Mouse (Mus musculus): ENCODE measurements at regions not wholly inside any gene's neighbourhood (a gene's known extent, or its start where the extent isn't known, plus 50 kb on each side); places are given as distances from the start of the nearest gene placed in this dataset.
A peak's percentile ranks its signal among the peaks of the same experiment; 100 is the strongest.

- H3K9me3 ChIP-seq (ENCODE audit: low read length), result no peaks in the 10 kb centered on the region
- H3K27me3 ChIP-seq (ENCODE audit: insufficient read depth, low read length), result no peaks in the 10 kb centered on the region
- DNase-seq (ENCODE audit: low spot score), result no peak
- no peak overlapping the region for H3K27ac ChIP-seq
- H3K4me1 ChIP-seq (ENCODE audit: insufficient read depth, low read length), result no peaks in the 10 kb centered on the region
- H3K9ac ChIP-seq (replicated peaks; ENCODE audit: low read length), result no peak overlapping the region
- TF ChIP-seq CTCF (IDR thresholded peaks at IDR 0.05; ENCODE audit: low read depth), result no peak
- no peak overlapping the region for H3K4me3 ChIP-seq (ENCODE audit: low read length)
- no peaks in the 10 kb centered on the region for H3K36me3 ChIP-seq (ENCODE audit: insufficient read depth, low read length)
- no peak overlapping the region for H3K4me2 ChIP-seq (ENCODE audit: low read depth, low read length)
- no peak for ATAC-seq
These were observed 442.0 kb downstream of the Nr2f2 start for GRCm38 (mm10) chr7:69924551-69924950.

GRCm38 (mm10) chr7:69911760-69912159, 454.8 kb downstream of the Nr2f2 start:
- no peak overlapping the region for H3K4me3 ChIP-seq (ENCODE audit: low read length)
- 83% methylated on average over 4 of the region's 4 CpGs for WGBS
- TF ChIP-seq CTCF (IDR thresholded peaks at IDR 0.05; ENCODE audit: low read depth), result no peak
- no peak overlapping the region for H3K27ac ChIP-seq
- no peak for DNase-seq (ENCODE audit: low spot score)
- H3K36me3 ChIP-seq (ENCODE audit: insufficient read depth, low read length), result no peaks in the 10 kb centered on the region
- H3K4me2 ChIP-seq (ENCODE audit: low read depth, low read length), result no peak overlapping the region
- H3K27me3 ChIP-seq (ENCODE audit: insufficient read depth, low read length), result no peaks in the 10 kb centered on the region
- no peaks in the 10 kb centered on the region for H3K9me3 ChIP-seq (ENCODE audit: low read length)
- no peaks in the 10 kb centered on the region for H3K4me1 ChIP-seq (ENCODE audit: insufficient read depth, low read length)
- H3K9ac ChIP-seq (replicated peaks; ENCODE audit: low read length), result no peak overlapping the region
- ATAC-seq, result no peak

- no peaks in the 10 kb centered on the region for H3K27me3 ChIP-seq (ENCODE audit: insufficient read depth, low read length)
- ATAC-seq (no peak), DNase-seq (ENCODE audit: low spot score) (peak; percentile 17)
- H3K36me3 ChIP-seq (ENCODE audit: insufficient read depth, low read length), result no peaks in the 10 kb centered on the region
- H3K4me3 ChIP-seq (ENCODE audit: low read length), result no peak overlapping the region
- no peak overlapping the region for H3K9ac ChIP-seq (replicated peaks; ENCODE audit: low read length)
- H3K4me1 ChIP-seq (ENCODE audit: insufficient read depth, low read length), result no peaks in the 10 kb centered on the region
- H3K4me2 ChIP-seq (ENCODE audit: low read depth, low read length), result no peak overlapping the region
- no peak overlapping the region for H3K27ac ChIP-seq
- H3K9me3 ChIP-seq (ENCODE audit: low read length), result no peaks in the 10 kb centered on the region
- TF ChIP-seq CTCF (IDR thresholded peaks at IDR 0.05; ENCODE audit: low read depth), result no peak
- WGBS, result 45% methylated on average over 9 of the region's 9 CpGs
These were observed 476.0 kb downstream of the Nr2f2 start for GRCm38 (mm10) chr7:69890503-69891061.

GRCm38 (mm10) chr7:69888251-69888650, 478.3 kb downstream of the Nr2f2 start:
- DNase-seq (ENCODE audit: low spot score) (no peak), ATAC-seq (no peak)
- 24% methylated on average over 7 of the region's 7 CpGs for WGBS
- no peak for TF ChIP-seq CTCF (IDR thresholded peaks at IDR 0.05; ENCODE audit: low read depth)
- H3K36me3 ChIP-seq (ENCODE audit: insufficient read depth, low read length), result no peaks in the 10 kb centered on the region
- H3K27ac ChIP-seq, result no peak overlapping the region
- H3K4me2 ChIP-seq (ENCODE audit: low read depth, low read length), result no peak overlapping the region
- H3K9ac ChIP-seq (replicated peaks; ENCODE audit: low read length), result no peak overlapping the region
- no peaks in the 10 kb centered on the region for H3K27me3 ChIP-seq (ENCODE audit: insufficient read depth, low read length)
- H3K4me1 ChIP-seq (ENCODE audit: insufficient read depth, low read length), result no peaks in the 10 kb centered on the region
- no peak overlapping the region for H3K4me3 ChIP-seq (ENCODE audit: low read length)
- H3K9me3 ChIP-seq (ENCODE audit: low read length), result no peaks in the 10 kb centered on the region

- DNase-seq (ENCODE audit: low spot score) (no peak), ATAC-seq (no peak)
- Histone ChIP-seq H3K4me1 (ENCODE audit: insufficient read depth, low read length) (no peaks in the 10 kb centered on the region), H3K9me3 (ENCODE audit: low read length) (0 out of 2 replicates have a peak, but pooled peaks cover 3% of the 10 kb centered on the region), H3K27me3 (ENCODE audit: insufficient read depth, low read length) (no peaks in the 10 kb centered on the region), H3K27ac (no peak overlapping the region), H3K9ac (replicated peaks; ENCODE audit: low read length) (no peak overlapping the region), H3K4me2 (ENCODE audit: low read depth, low read length) (no peak overlapping the region), H3K4me3 (ENCODE audit: low read length) (no peak overlapping the region), H3K36me3 (ENCODE audit: insufficient read depth, low read length) (no peaks in the 10 kb centered on the region)
- TF ChIP-seq CTCF (IDR thresholded peaks at IDR 0.05; ENCODE audit: low read depth), result no peak
These were observed 489.5 kb downstream of the Nr2f2 start for GRCm38 (mm10) chr7:69877031-69877430.

- Histone ChIP-seq H3K4me3 (ENCODE audit: low read length) (no peak overlapping the region), H3K4me2 (ENCODE audit: low read depth, low read length) (no peak overlapping the region), H3K9ac (replicated peaks; ENCODE audit: low read length) (no peak overlapping the region), H3K27me3 (ENCODE audit: insufficient read depth, low read length) (no peaks in the 10 kb centered on the region), H3K4me1 (ENCODE audit: insufficient read depth, low read length) (no peaks in the 10 kb centered on the region), H3K36me3 (ENCODE audit: insufficient read depth, low read length) (no peaks in the 10 kb centered on the region), H3K9me3 (ENCODE audit: low read length) (no peaks in the 10 kb centered on the region), H3K27ac (no peak overlapping the region)
- 91% methylated on average over 3 of the region's 3 CpGs for WGBS
- TF ChIP-seq CTCF (IDR thresholded peaks at IDR 0.05; ENCODE audit: low read depth), result no peak
- ATAC-seq (no peak), DNase-seq (ENCODE audit: low spot score) (no peak)
These were observed 500.7 kb downstream of the Nr2f2 start for GRCm38 (mm10) chr7:69865801-69866200.

- no peak overlapping the region for H3K9ac ChIP-seq (replicated peaks; ENCODE audit: low read length)
- H3K27me3 ChIP-seq (ENCODE audit: insufficient read depth, low read length), result no peaks in the 10 kb centered on the region
- ATAC-seq (no peak), DNase-seq (ENCODE audit: low spot score) (no peak)
- H3K4me2 ChIP-seq (ENCODE audit: low read depth, low read length), result no peak overlapping the region
- no peaks in the 10 kb centered on the region for H3K9me3 ChIP-seq (ENCODE audit: low read length)
- no peak overlapping the region for H3K27ac ChIP-seq
- 65% methylated on average over 19 of the region's 19 CpGs for WGBS
- no peak overlapping the region for H3K4me3 ChIP-seq (ENCODE audit: low read length)
- no peaks in the 10 kb centered on the region for H3K36me3 ChIP-seq (ENCODE audit: insufficient read depth, low read length)
- no peak for TF ChIP-seq CTCF (IDR thresholded peaks at IDR 0.05; ENCODE audit: low read depth)
- H3K4me1 ChIP-seq (ENCODE audit: insufficient read depth, low read length), result no peaks in the 10 kb centered on the region
These were observed 521.8 kb downstream of the Nr2f2 start for GRCm38 (mm10) chr7:69844631-69845324.

Measured in hindbrain, postnatal 0 days (tissue).